Mouse (Mus musculus): ENCODE results near the gene 6330409D20Rik.

6330409D20Rik gene

DNA sequence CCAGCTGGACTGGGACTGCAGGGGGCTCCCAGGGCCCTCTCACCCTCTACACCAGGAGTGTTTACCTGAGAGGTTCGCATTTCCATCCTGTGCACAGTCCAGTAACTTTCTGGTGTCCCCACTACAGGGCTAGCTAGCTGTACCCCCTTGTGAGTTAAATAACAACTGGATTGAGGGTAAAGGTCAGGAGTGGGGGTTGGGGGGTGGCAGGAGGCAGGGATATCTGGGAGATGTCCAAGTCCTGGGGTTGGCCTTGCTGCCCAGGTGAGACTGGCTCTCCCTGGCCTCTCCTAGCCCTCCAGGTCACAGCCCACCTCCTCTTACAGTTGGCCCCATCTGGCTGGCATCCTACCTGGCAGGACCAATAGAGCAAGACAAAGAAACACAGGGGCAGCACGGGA, 36.8 kb downstream of the 6330409D20Rik start, which contains the start of gene Fpgs:
Fpgs (minus strand) TSS at position 125 of the 401 bp plus-strand sequence.
- DNase-seq (ENCODE audit: inconsistent age in 2 of 2, low spot score in 1 of 2), result no peak

DNA sequence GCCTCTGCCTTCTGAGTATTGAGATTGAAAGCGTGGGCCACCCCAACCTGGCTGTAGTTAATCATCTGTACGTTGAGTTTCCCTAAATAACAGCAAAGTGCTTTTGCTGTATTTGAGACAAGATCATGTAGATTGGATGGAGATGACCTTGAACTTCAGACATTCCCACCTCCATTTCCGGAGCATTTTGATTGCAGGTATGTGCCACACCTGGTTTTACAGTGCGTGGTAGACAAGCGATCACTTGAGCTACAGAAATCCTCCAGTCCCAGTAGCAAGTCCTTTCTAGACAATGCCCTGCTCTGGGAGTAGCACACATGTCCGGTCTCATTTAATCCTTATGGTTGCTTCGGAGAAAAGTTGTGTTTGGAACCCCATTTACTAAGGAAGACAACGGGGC, 37.8 kb downstream of the 6330409D20Rik start:
- DNase-seq (ENCODE audit: inconsistent age in 2 of 2, low spot score in 1 of 2), result no peak

DNA sequence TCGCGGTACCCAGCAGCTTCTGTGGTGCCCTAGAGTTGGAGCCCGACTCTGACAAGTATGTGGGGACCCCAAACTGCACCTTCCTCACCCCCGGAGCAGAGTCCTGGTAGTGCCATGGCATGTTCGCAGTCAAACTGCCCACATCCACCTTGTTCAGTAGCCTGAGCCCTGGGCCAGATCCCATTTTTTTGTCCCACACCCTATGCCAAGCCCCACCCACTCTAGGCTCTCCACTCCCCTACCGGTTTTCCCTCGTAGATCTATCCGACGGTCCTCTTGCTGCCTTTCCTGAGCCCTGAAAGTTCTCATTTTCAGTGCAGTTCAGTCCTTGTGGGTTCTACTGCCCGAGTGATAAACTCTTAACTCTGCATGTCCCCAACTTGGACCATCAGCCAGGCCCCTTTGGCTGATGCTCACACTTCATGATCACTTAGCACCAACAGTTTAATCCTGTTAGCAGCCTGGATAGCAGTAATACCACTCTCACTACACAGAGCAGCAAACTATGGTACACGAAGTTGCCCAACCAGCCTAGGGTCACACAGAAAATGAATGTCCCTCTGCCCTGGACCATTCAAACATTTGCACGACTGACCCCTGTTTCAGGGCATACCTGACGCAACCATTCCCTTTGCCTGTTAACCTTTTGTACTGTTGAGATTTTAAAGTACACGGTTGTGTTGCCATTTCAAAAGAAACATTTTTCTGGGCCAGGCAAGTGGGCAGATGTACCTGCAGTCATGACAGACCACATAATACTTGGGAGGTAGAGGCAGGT, 39.7 kb downstream of the 6330409D20Rik start:
- no peak for DNase-seq (ENCODE audit: inconsistent age in 2 of 2, low spot score in 1 of 2)

DNA sequence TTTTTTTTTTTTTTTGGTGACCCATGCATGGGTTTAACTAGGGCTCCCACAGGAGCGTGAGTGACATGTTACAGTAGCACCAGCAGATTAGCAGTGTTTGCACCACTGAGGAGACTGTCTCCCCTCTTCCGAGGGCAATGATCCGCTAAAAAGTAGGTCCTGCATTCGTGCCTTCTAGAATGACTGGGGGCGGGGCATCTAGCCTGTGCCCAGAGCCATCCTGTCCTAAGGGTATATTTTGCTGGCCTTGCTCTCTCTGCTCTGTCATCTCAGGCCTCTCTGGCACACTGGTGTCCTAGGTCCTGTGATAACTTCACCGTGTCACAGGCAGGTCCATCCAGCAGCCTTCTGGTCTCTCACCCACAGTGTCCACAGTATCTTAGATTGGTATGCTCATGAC, 41.1 kb downstream of the 6330409D20Rik start:
- no peak for DNase-seq (ENCODE audit: inconsistent age in 2 of 2, low spot score in 1 of 2)

DNA sequence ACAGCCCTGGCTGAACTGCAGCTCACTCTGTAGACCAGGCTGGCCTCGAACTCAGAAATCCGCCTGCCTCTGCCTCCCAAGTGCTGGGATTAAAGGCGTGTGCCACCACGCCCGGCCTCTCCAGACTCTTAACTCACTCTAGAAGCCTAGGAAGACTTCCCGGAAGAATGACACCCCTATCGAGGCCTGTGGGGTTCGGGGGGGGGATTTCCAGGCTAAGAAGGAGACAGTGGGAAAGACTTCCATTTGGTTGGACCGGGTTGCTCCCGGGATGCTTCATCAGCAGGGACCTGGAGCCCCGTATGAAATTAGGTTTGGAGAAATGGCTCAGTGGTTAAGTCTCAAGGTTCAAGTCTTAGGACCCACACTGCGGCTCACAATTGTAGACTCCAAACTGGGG, 46.1 kb downstream of the 6330409D20Rik start:
- DNase-seq (ENCODE audit: inconsistent age in 2 of 2, low spot score in 1 of 2), result no peak

GRCm38 (mm10) chr2:32693823-32694411, 46.9 kb downstream of the 6330409D20Rik start:
- DNase-seq (ENCODE audit: inconsistent age in 2 of 2, low spot score in 1 of 2), result peak; percentile 96 to 99

DNA sequence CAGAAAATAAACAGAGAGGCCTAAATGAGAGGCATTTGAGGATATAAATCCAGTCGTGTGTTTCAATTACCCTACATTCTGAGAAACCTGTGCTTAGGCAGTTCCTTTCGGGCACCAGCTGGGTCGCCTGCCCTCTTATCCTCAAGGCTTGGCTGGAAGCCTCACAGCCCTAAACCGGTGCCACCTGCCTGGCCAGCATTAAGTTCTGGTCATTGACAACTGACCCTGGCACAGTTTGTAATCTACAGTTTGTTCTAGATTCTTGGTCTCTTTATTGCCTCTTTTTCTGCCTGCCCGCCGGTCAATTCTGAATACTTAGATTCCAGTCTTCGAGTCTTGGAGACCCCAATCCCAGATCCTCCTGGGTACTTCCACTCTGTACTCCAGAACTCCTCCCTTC, 47.5 kb downstream of the 6330409D20Rik start:
- DNase-seq (ENCODE audit: inconsistent age in 2 of 2, low spot score in 1 of 2), result no peak

GRCm38 (mm10) chr2:32692496-32692895, 48.3 kb downstream of the 6330409D20Rik start:
- DNase-seq (ENCODE audit: inconsistent age in 2 of 2, low spot score in 1 of 2), result no peak

GRCm38 (mm10) chr2:32691041-32691440, 49.8 kb downstream of the 6330409D20Rik start:
- no peak for DNase-seq (ENCODE audit: inconsistent age in 2 of 2, low spot score in 1 of 2)

DNA sequence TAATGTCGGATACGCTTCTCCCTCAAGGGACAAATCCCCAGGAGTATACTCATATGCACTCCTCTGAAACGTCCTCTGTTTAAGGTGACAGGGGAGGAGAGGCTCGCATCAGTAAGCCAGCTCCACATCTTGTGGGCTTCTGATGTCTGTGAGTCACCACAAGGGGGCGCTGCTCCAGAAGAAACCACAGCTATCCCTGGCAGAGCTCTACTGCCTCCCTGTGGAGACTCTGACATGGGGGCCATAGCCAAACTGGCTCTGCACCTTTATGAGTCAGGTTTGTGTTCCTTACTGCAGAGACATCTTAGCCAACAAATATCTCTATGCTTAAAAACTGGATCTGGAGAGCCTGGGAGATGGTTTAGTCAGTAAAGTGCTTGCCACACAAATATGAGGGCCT, 51.4 kb downstream of the 6330409D20Rik start:
- peak; percentile 90 to 96 for DNase-seq (ENCODE audit: inconsistent age in 2 of 2, low spot score in 1 of 2)

- no peak for DNase-seq (ENCODE audit: inconsistent age in 2 of 2, low spot score in 1 of 2)
Observed at GRCm38 (mm10) chr2:32687562-32687961, 53.3 kb downstream of the 6330409D20Rik start.

- DNase-seq (ENCODE audit: inconsistent age in 2 of 2, low spot score in 1 of 2), result no peak
Observed at GRCm38 (mm10) chr2:32686640-32687039, 54.2 kb downstream of the 6330409D20Rik start.

DNA sequence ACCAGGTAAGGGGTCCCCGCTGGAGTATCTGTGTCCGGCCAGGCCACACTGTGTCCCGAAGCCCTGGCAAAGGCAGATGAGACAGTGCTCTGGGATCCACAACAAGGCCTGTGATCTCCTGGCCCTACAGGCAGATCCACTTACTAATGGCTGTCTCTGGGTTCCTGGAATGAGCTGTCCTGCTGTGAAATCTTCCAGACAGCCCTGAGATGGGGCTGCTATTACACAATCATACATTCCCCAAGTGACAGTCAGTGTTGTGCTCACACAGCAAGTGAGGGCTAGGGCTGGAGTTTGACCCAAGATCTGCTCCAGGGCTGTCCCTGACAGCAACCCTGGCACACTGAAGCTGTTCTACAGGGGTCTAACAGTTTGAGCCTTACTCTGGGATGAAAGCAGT, 55.0 kb downstream of the 6330409D20Rik start:
- peak; percentile 69 to 85 for DNase-seq (ENCODE audit: inconsistent age in 2 of 2, low spot score in 1 of 2)

DNA sequence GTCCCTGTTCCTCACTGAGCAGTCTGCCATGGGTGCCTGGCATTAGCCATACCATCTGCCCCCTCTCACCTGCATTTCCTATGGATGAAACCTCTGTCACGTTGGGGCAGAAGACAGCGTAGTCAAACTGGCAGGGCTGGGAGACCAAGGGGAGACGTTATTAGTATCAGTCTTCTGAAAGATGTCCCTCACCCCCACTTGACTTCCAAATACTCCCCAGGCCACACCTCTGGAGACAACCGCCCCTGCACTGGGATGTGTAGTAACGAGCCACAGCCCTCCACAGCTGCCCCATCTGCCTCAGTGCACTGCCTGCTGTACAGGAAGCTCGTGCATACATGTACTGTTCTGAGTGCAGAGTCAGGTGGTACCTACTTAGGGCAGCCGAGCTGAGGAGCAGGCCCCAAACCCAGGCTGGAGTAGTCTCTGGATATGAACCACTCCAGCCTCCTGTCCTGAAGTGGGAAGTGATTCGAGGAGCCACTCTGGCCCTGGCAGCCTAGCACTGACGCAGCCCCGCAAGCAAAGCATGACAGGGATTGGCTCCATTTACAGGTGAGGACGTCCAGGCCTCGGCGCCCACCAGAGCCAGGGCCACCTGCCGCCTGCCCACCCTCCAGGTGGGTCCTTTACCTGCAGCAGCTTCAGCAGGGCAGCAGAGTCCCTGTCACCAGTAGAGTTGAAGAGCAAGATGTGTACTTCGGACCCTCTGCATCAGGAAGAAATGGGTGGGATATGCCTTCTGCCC, 56.0 kb downstream of the 6330409D20Rik start:
- no peak for DNase-seq (ENCODE audit: inconsistent age in 2 of 2, low spot score in 1 of 2)

- DNase-seq (ENCODE audit: inconsistent age in 2 of 2, low spot score in 1 of 2), result no peak
Observed at GRCm38 (mm10) chr2:32683701-32684100, 57.1 kb downstream of the 6330409D20Rik start.

DNA sequence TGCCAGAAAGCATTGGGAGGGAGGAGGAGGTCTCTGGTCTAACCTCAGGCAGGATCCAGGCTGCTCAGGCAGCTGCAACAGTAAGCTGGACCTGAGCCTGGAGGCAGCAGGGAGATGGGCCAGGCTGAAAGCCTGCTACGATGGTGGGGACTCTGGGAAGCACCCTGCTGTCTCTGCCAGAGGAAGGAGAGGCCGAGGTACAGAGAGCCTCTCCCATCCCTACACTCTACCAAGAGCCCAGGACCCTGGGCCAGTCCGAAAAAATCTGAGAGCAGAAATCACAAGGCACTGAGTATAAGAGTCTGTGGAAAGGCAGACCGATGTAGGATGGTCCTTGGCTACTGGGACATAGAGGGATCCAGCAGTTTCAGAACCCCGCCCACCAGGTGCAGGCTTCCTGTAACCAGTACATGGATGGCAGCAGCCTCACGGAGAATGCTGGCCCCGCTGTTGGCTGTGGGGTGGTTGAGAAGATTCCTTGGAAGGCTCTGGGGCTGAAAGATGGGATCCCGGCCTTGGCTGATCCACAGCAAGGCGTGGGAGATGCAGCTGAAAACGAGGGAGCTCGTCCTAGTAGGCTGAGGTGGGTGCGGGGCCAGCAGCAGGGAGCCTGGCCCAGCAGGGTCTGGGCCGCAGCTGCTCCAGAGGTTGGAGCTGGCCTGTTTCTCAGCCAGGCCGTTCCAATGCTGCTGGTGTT, 57.9 kb downstream of the 6330409D20Rik start:
- no peak for DNase-seq (ENCODE audit: inconsistent age in 2 of 2, low spot score in 1 of 2)

Measured in adrenal gland, adult (tissue).